Mouse (Mus musculus) ovary, postnatal 14 days (tissue): ENCODE measurements around the gene Cdpf1.

ENCODE experiments used
- DNase-seq: peaks from one replicate; pipeline ENCODE4 v3.0.0; 2022; ENCODE audit warnings: low spot score

The Cdpf1 gene

GRCm38 (mm10) chr15:85762761-85763160, 48.7 kb downstream of the Cdpf1 start:
- no peak for DNase-seq

GRCm38 (mm10) chr15:85757768-85758167, 53.7 kb downstream of the Cdpf1 start:
- DNase-seq = no peak
